Mouse (Mus musculus) liver, embryonic 12.5 days (tissue): Measurements from ENCODE around the gene Dtl. TPM values are rescaled to one million over a fixed set of nuclear protein-coding genes. Genes with fewer than 3 reads are reported as not detected.

Experiments used
- ATAC-seq: fragments of 200-750 bp; cut with Nextera tagmentation; 2 replicates; pipeline ENCODE4 v1.8.0; 2017; ENCODE audit warnings: moderate number of reproducible peaks, mild to moderate bottlenecking, moderate library complexity
- H3K27ac ChIP-seq: fragments of 300-500 bp; sonication (generic); 2 replicates; pipeline ENCODE4 v1.5.1; 2016; ENCODE audit warnings: mild to moderate bottlenecking
- H3K27me3 ChIP-seq: fragments of 300-500 bp; sonication (generic); replicated peaks from 2 replicates; pipeline ENCODE4 v1.6.1; 2016; ENCODE audit warnings: mild to moderate bottlenecking, moderate library complexity
- H3K36me3 ChIP-seq: fragments of 300-500 bp; sonication (generic); 2 replicates; pipeline ENCODE4 v1.6.1; 2016; ENCODE audit warnings: mild to moderate bottlenecking, moderate library complexity
- H3K4me1 ChIP-seq: fragments of 300-500 bp; sonication (generic); 2 replicates; pipeline ENCODE4 v1.6.1; 2016
- H3K4me2 ChIP-seq: fragments of 300-500 bp; sonication (generic); 2 replicates; pipeline ENCODE4 v1.6.1; 2016; ENCODE audit warnings: mild to moderate bottlenecking, moderate library complexity
- H3K4me3 ChIP-seq: fragments of 300-500 bp; sonication (generic); 2 replicates; pipeline ENCODE4 v1.5.1; 2016; ENCODE audit warnings: mild to moderate bottlenecking, moderate library complexity
- H3K9ac ChIP-seq: fragments of 300-500 bp; sonication (generic); 2 replicates; pipeline ENCODE4 v1.6.1; 2016; ENCODE audit warnings: mild to moderate bottlenecking, moderate library complexity
- H3K9me3 ChIP-seq: fragments of 300-500 bp; sonication (generic); replicated peaks from 2 replicates; pipeline ENCODE4 v1.6.1; 2016; ENCODE audit warnings: mild to moderate bottlenecking, moderate library complexity
- WGBS: fragments of 180-500 bp; shearing (Covaris S2); methylation state at CpG from one replicate; pipeline ENCODE4 v1.1.7; 2016; ENCODE audit not compliant: insufficient replicate concordance; 5-methylcytosine and 5-hydroxymethylcytosine counted together
- polyA plus RNA-seq: library from polyadenylated mRNA; unstranded; fragments of >200 nt; fragmentation: Nextera tagmentation; extraction: Ambion mirVana; gene quantifications from 2 replicates; pipeline ENCODE4 v1.2.1, GENCODE M21; 2016

Dtl gene
- polyA plus RNA-seq, 1 experiment from 2014 or later, result 60.2 TPM

GRCm38 (mm10) chr1:191493476-191494302 is 81.7 kb downstream of the Dtl start:
- H3K9ac ChIP-seq, result no peak overlapping the region
- WGBS, result 42% methylated on average over 13 of the region's 13 CpGs
- ATAC-seq, result peak; percentile 94

GRCm38 (mm10) chr1:191490446-191490845 is 84.9 kb downstream of the Dtl start:
- H3K4me1 ChIP-seq, result peaks cover 27% of the 10 kb centered on the region
- peaks cover 22% of the 10 kb centered on the region; the same call in 1 of the 2 replicates for H3K27me3 ChIP-seq

More at GRCm38 (mm10) chr1:191493476-191494302, 81.7 kb downstream of the Dtl start:
- Histone ChIP-seq H3K4me3 (no peak overlapping the region), H3K4me1 (peaks cover 33% of the 10 kb centered on the region), H3K27me3 (peaks cover 16% of the 10 kb centered on the region; the same call in 1 of the 2 replicates), H3K4me2 (peak overlapping the region; percentile 35), H3K36me3 (no peaks in the 10 kb centered on the region), H3K27ac (peak overlapping the region; percentile 33; the same call in 1 of the 2 replicates), H3K9me3 (no peaks in the 10 kb centered on the region)

More at GRCm38 (mm10) chr1:191490446-191490845, 84.9 kb downstream of the Dtl start:
- no peak overlapping the region for H3K4me2 ChIP-seq
- no peaks in the 10 kb centered on the region for H3K9me3 ChIP-seq
- H3K36me3 ChIP-seq, result no peaks in the 10 kb centered on the region
- no peak overlapping the region for H3K27ac ChIP-seq
- H3K9ac ChIP-seq, result no peak overlapping the region
- WGBS, result 64% methylated on average over 7 of the region's 7 CpGs
- ATAC-seq, result no peak
- no peak overlapping the region for H3K4me3 ChIP-seq

Other genes starting within 250 kb of the Dtl start
- 9.8 and 10.5 TPM in 2 replicates for gene Tmem206, start 249.6 kb downstream of the Dtl start, polyA plus RNA-seq
- gene Ppp2r5a, start 172.3 kb downstream of the Dtl start, polyA plus RNA-seq, result 33.1 and 33.9 TPM in 2 replicates
- 39.5 and 41.3 TPM in 2 replicates for gene Ints7, start 92 bp upstream of the Dtl start, polyA plus RNA-seq
- 21.4 and 21.8 TPM in 2 replicates for gene Lpgat1, start 142.3 kb upstream of the Dtl start, polyA plus RNA-seq
- gene Nek2, start 245.9 kb upstream of the Dtl start, polyA plus RNA-seq, result 49.4 and 51.0 TPM in 2 replicates